Mouse (Mus musculus) neural tube, embryonic 15.5 days (tissue): ENCODE measurements around the gene Immt. TPM values are rescaled to one million over a fixed set of nuclear protein-coding genes. Genes with fewer than 3 reads are reported as not detected.
"Not testable (repeated sequence)": the region's sequence is repeated elsewhere in the genome, so short reads cannot be mapped to it uniquely, and the experiment has no call there.

Source experiments
- ATAC-seq: fragments of 200-750 bp; cut with Nextera tagmentation; 2 replicates; pipeline ENCODE4 v1.8.0; 2017; ENCODE audit warnings: mild to moderate bottlenecking, moderate TSS enrichment, moderate library complexity; ENCODE audit not compliant: low FRiP score
- H3K27ac ChIP-seq: fragments of 300-500 bp; sonication (generic); replicated peaks from 2 replicates; pipeline ENCODE4 v1.5.1; 2015; ENCODE audit warnings: mild to moderate bottlenecking, inconsistent platforms
- H3K27me3 ChIP-seq: fragments of 300-500 bp; sonication (generic); replicated peaks from 2 replicates; pipeline ENCODE4 v1.6.1; 2015; ENCODE audit warnings: inconsistent platforms
- H3K36me3 ChIP-seq: fragments of 300-500 bp; sonication (generic); 2 replicates; pipeline ENCODE4 v1.6.1; 2015; ENCODE audit warnings: inconsistent platforms
- H3K4me1 ChIP-seq: fragments of 300-500 bp; sonication (generic); 2 replicates; pipeline ENCODE4 v1.6.1; 2015; ENCODE audit warnings: inconsistent platforms
- H3K4me2 ChIP-seq: fragments of 300-500 bp; sonication (generic); 2 replicates; pipeline ENCODE4 v1.6.1; 2015; ENCODE audit warnings: inconsistent platforms, mild to moderate bottlenecking, moderate library complexity
- H3K4me3 ChIP-seq: fragments of 300-500 bp; sonication (generic); replicated peaks from 2 replicates; pipeline ENCODE4 v1.5.1; 2015; ENCODE audit warnings: mild to moderate bottlenecking, inconsistent platforms
- H3K9ac ChIP-seq: fragments of 300-500 bp; sonication (generic); replicated peaks from 2 replicates; pipeline ENCODE4 v1.6.1; 2015; ENCODE audit warnings: mild to moderate bottlenecking, inconsistent platforms
- H3K9me3 ChIP-seq: fragments of 300-500 bp; sonication (generic); replicated peaks from 2 replicates; pipeline ENCODE4 v1.6.1; 2016; ENCODE audit warnings: inconsistent platforms
- WGBS: fragments of 180-500 bp; shearing (Covaris S2); methylation state at CpG from one replicate; pipeline ENCODE4 v1.1.7; 2015; ENCODE audit warnings: mixed read lengths; 5-methylcytosine and 5-hydroxymethylcytosine counted together
- polyA plus RNA-seq: library from polyadenylated mRNA; unstranded; fragments of >200 nt; fragmentation: Nextera tagmentation; extraction: Ambion mirVana; gene quantifications from 2 replicates; pipeline ENCODE4 v1.2.1, GENCODE M21; 2015

Immt gene
- polyA plus RNA-seq, 1 experiment from 2014 or later = 160 TPM

DNA sequence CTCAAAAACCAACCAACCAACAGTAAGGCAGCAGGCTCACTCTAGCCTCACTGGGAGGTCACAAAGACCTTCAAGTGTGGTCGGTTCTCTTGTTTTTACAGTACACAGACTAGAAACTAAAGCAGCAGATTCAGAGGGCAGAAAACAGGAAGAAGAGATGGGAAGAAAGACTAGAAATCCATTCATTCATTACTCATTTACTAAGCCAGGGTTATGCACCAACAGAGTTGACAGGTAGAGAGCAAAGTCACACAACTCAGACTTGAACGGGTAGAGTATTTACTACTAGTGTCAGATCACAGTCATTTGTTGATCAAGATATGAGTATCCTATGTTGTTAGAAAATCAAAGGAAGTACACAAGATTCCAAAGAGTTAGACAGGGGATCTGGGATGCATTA is 18.3 kb upstream of the Immt start:
- Histone ChIP-seq H3K27me3 (no peaks in the 10 kb centered on the region), H3K4me2 (no peak overlapping the region), H3K9ac (no peak overlapping the region), H3K9me3 (no peaks in the 10 kb centered on the region), H3K4me3 (no peak overlapping the region), H3K27ac (no peak overlapping the region), H3K4me1 (no peaks in the 10 kb centered on the region), H3K36me3 (peaks cover 69% of the 10 kb centered on the region)
- 94% methylated on average over 2 of the region's 2 CpGs for WGBS
- no peak for ATAC-seq

DNA sequence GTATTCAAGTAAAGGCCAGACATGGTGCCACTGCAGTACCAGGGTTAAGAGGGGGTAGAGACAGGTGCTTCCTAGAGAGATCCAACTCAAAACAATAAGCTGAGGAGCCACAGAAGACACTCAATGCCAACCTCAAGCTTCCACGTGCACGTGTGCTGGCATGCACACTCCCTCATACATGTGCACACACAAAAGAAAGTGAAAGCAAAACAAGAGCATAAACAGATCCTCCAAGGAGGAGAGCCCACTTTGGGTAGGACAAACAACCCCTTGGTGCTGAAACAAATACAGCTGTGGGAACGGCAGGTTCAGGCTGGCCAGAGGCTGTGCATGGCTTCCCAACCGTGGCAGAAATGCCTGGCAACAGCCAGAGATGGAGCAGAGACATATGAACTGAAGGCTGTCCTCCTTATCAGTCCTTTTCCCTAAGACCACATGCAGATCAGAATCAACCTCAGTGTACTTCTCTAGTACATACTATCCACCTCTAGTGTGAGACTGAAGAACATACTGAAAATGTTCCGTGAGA is 11.3 kb upstream of the Immt start:
- H3K4me3 ChIP-seq = no peak overlapping the region
- H3K36me3 ChIP-seq = peaks cover 33% of the 10 kb centered on the region
- ATAC-seq = no peak
- H3K9me3 ChIP-seq = no peaks in the 10 kb centered on the region
- H3K4me1 ChIP-seq = peaks cover 14% of the 10 kb centered on the region
- WGBS = 90% methylated on average over 5 of the region's 5 CpGs
- no peak overlapping the region for H3K27ac ChIP-seq
- H3K9ac ChIP-seq = no peak overlapping the region
- no peak overlapping the region for H3K4me2 ChIP-seq
- no peaks in the 10 kb centered on the region for H3K27me3 ChIP-seq

DNA sequence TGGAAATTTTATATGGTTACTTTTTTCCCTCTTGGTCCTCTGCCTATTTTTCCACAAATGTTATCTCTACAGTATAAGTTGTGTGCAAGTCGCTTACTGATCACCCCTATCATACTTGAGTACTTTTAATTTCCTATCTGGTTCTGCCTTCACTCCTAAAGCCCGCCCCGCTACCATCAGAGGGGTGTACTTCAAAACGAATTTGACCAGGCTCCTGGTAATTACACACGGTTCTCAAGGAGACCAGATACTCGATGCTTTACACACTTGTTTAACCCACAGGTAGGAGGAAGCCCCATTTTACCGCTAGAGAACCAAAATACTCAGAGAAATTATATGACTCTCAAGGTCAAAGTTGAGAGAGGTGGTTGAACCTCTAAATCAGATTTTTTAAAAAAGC is 8.0 kb upstream of the Immt start:
- Histone ChIP-seq H3K4me2 (peak overlapping the region; percentile 78), H3K9me3 (no peaks in the 10 kb centered on the region), H3K27ac (no peak overlapping the region), H3K4me1 (peaks cover 14% of the 10 kb centered on the region), H3K27me3 (no peaks in the 10 kb centered on the region; the same call in 1 of the 2 replicates), H3K4me3 (peak overlapping the region; percentile 64), H3K9ac (peak overlapping the region; percentile 49), H3K36me3 (peaks cover 5% of the 10 kb centered on the region)
- peak; percentile 35 for ATAC-seq
- 2% methylated on average over 7 of the region's 7 CpGs for WGBS

DNA sequence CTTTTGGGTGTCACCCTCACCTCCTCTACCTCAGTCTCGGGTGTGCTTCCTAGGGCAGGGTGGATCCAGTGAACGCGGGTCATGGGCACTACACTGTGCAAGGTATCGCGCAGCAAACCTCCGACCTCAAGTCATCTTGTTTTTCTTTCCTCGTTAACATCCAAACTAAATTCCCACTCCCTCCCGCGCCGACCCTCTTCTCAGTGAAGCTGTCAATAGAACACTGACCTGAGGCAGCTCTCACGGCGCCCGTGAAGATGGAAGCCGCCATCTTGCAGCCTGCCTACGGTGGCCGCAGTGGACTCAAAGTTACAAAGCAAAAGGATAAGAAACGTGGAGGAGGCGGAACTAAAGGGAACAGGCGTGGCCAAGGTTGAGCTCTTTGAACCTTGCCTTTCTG is 7.6 kb upstream of the Immt start:
- Histone ChIP-seq H3K9me3 (no peaks in the 10 kb centered on the region), H3K4me3 (peak overlapping the region; percentile 64), H3K27me3 (no peaks in the 10 kb centered on the region; the same call in 1 of the 2 replicates), H3K27ac (peak overlapping the region; percentile 45; the same call in 1 of the 2 replicates), H3K4me2 (peak overlapping the region; percentile 78), H3K36me3 (0 out of 2 replicates have a peak, but pooled peaks cover under 1% of the 10 kb centered on the region), H3K9ac (peak overlapping the region; percentile 49), H3K4me1 (peaks cover 14% of the 10 kb centered on the region)
- peak; percentile 90 for ATAC-seq
- WGBS = 0% methylated on average over 19 of the region's 19 CpGs

DNA sequence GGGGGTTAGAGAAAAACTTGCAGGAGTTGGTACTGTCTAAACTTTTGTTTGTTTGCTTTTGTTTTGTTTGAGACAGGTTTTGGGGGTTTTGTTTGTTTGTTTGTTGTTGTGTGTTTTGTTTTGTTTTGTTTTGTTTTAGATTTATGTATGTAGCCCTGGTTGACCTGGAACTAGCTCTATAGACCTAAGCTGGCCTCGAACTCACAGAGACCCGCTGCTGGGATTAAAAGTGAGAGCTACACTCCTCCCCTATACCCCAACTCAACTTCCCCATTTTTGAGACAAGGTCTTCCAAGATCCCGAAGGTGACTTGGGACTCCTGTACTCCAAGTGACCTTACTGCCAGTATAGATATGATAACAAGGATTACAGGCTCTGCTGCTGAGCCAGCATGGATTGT is 7.2 kb upstream of the Immt start:
- Histone ChIP-seq H3K9me3 (no peaks in the 10 kb centered on the region), H3K4me2 (peak overlapping the region; percentile 78), H3K4me1 (peaks cover 14% of the 10 kb centered on the region), H3K27ac (no peak overlapping the region), H3K27me3 (no peaks in the 10 kb centered on the region; the same call in 1 of the 2 replicates), H3K4me3 (peak overlapping the region; percentile 64), H3K9ac (no peak overlapping the region), H3K36me3 (no peaks in the 10 kb centered on the region)
- WGBS = 37% methylated on average over 3 of the region's 3 CpGs
- ATAC-seq = peak; percentile 29; the same call in 1 of the 2 replicates

DNA sequence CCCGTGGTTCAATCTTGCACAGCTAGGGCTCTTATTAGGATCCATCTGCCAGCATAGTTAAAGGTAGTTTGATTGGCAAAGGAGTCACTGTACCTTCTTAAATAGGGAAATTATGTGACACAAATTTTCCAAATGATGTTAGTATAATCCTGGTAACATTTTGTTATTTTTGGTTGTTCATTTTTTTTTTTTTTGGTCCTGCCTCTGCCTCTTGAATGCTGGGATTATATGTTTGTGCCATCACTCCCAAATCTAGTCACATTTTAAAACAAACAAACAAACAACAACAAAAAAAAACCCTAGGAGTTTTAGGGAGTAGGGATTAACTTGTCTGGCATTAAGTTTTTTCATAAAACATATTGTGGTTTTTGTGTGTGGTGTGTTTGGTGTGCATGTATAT is 4.3 kb upstream of the Immt start, which contains the start of gene Mrpl35:
Gene Mrpl35 (minus strand): TSS at position 101 of the 400 bp plus-strand sequence.
- ATAC-seq = no peak
- peaks cover 18% of the 10 kb centered on the region for H3K4me1 ChIP-seq
- no peak within 1 kb of the TSS for H3K4me2 ChIP-seq
- no peaks in the 10 kb centered on the region for H3K9me3 ChIP-seq
- no peak within 1 kb of the TSS for H3K4me3 ChIP-seq
- WGBS = 29% methylated on average over 1 of the region's 1 CpGs
- H3K27ac ChIP-seq = no peak within 1 kb of the TSS
- H3K36me3 ChIP-seq = no peaks in the 10 kb centered on the region
- H3K9ac ChIP-seq = no peak within 1 kb of the TSS
- H3K27me3 ChIP-seq = no peaks in the 10 kb centered on the region; the same call in 1 of the 2 replicates

DNA sequence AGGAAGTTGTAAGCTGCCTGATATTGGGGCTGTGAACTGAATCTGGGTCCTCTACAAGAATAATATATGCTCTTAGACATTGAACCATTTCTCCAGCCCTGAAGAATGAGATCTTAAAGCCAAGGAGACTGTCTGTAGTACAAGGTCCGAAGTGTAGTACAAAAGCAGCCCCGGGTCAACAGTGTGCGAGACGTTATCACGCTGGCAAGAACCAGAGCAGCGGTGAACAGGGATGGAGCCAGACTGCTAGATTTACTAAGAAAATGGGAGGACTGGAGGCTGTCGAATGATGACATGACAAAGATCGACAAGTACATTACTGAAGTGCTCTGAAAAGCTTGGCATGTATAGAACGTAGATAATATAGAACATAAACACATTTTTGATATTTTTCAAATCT is 1.4 kb upstream of the Immt start:
- Histone ChIP-seq H3K4me1 (peaks cover 18% of the 10 kb centered on the region), H3K4me3 (no peak overlapping the region), H3K9ac (no peak overlapping the region), H3K27me3 (no peaks in the 10 kb centered on the region; the same call in 1 of the 2 replicates), H3K4me2 (no peak overlapping the region; the same call in 1 of the 2 replicates), H3K9me3 (no peaks in the 10 kb centered on the region), H3K27ac (no peak overlapping the region), H3K36me3 (peaks cover under 1% of the 10 kb centered on the region; the same call in 1 of the 2 replicates)
- no peak for ATAC-seq
- 88% methylated on average over 9 of the region's 9 CpGs for WGBS

DNA sequence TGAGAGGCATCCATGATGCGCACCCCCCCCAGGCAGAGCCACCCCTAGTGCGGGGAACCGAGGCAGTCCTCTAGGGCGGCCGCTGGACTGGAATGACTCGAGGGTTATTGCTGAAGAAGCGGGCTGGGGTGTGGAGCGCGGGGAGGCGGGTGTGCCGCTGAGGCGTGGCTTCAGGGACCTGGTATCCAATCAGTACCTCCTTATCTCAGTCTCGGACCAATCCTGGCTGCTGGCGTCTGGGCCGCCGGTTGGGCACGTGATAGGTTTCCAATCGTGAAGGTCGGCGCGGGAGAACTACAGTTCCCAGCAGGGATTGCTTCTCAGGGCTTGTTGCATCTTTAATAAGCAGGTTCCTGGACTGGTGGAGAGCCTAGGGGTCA is 440 bp downstream of the Immt start:
- Histone ChIP-seq H3K4me2 (peak overlapping the region; percentile 77), H3K4me3 (peak overlapping the region; percentile 99), H3K9ac (peak overlapping the region; percentile 85), H3K4me1 (peaks cover 18% of the 10 kb centered on the region), H3K36me3 (peaks cover 12% of the 10 kb centered on the region), H3K27ac (peak overlapping the region; percentile 97), H3K9me3 (no peaks in the 10 kb centered on the region), H3K27me3 (no peaks in the 10 kb centered on the region; the same call in 1 of the 2 replicates)
- peak; percentile 99 for ATAC-seq
- under 1% methylated on average over 21 of the region's 21 CpGs for WGBS

DNA sequence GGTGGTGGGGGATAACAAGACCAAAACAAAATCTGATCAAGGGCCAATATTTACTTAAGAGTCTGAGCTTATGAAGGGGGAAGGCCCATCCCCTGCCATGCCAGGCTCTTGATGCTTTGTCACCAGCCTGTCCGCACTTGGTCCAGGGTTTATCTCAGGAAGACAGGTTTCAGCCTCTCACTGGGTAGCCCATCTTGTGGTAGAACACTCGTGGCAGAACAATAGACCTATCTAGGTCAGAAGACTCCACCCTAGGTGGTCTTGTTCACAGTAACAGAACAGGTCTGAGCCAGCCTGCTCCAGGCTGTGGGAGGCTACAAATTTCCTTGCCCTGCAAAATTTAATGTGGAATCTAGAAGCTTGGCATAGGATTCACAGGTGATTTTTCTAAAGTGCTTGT is 5.7 kb downstream of the Immt start:
- no peak for ATAC-seq
- peaks cover 12% of the 10 kb centered on the region for H3K4me1 ChIP-seq
- no peaks in the 10 kb centered on the region for H3K27me3 ChIP-seq
- no peak overlapping the region for H3K4me2 ChIP-seq
- WGBS = 87% methylated on average over 2 of the region's 2 CpGs
- H3K4me3 ChIP-seq = no peak overlapping the region
- no peak overlapping the region for H3K27ac ChIP-seq
- H3K9me3 ChIP-seq = no peaks in the 10 kb centered on the region
- peaks cover 14% of the 10 kb centered on the region for H3K36me3 ChIP-seq
- no peak overlapping the region for H3K9ac ChIP-seq

DNA sequence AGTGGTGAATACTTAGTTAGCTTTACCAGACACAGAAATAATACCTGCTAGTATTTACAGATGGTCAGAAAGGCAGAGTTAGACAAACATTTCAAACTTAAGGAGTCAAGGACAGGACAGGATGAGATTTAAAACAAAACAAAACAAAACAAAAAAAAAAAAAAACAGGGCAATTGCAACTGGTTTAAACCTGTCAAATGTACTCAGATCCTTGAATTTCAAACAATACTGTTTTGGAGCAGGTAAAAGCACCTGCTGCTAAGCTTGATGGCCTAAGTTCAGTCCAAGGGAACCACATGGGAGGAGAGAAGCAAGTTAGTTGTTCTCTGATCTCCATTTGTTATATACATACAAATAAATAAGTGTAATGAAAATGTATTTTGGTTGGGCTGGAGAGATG is 8.7 kb downstream of the Immt start:
- Histone ChIP-seq H3K27ac (no peak overlapping the region), H3K4me2 (no peak overlapping the region), H3K4me3 (no peak overlapping the region), H3K36me3 (peaks cover 13% of the 10 kb centered on the region), H3K27me3 (no peaks in the 10 kb centered on the region), H3K9ac (no peak overlapping the region), H3K9me3 (no peaks in the 10 kb centered on the region), H3K4me1 (no peaks in the 10 kb centered on the region)
- ATAC-seq = no peak

DNA sequence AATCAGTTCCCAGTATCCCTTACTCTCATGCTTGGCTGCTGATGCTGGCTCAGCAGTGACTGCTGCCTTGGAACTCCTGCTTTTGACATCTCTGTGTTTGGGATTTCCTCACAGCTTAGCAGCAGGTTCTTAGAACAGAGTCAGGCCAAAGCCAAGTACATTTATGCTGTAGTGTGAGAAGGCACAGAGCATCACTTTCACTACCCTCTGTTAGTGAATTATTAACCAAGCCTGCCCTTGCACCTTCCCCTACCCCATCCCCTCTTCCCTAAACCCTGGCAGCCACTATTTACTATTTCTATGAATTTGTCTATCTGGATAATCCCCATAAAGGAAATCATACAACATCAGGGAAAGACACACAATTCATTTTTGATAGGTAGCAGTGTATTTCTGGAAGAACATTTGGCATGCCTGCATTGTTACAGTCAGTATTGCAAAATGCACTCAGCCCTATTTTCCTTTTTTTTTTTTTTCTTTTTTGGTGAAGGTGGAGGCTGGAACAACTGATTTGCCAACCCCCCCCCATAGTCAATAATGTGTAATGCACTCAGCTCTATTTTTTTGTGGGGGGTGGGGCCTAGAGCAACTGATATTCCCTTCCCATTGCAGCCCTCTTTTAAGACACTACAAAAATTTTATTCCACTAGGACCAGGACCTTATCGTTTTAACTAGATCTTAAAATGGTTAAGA is 9.6 kb downstream of the Immt start:
- H3K27me3 ChIP-seq = no peaks in the 10 kb centered on the region
- no peaks in the 10 kb centered on the region for H3K9me3 ChIP-seq
- H3K4me2 ChIP-seq = no peak overlapping the region
- H3K27ac ChIP-seq = no peak overlapping the region
- no peak overlapping the region for H3K4me3 ChIP-seq
- 98% methylated on average over 1 of the region's 1 CpGs for WGBS
- no peaks in the 10 kb centered on the region for H3K4me1 ChIP-seq
- no peak overlapping the region for H3K9ac ChIP-seq
- no peak for ATAC-seq
- H3K36me3 ChIP-seq = peaks cover 11% of the 10 kb centered on the region

DNA sequence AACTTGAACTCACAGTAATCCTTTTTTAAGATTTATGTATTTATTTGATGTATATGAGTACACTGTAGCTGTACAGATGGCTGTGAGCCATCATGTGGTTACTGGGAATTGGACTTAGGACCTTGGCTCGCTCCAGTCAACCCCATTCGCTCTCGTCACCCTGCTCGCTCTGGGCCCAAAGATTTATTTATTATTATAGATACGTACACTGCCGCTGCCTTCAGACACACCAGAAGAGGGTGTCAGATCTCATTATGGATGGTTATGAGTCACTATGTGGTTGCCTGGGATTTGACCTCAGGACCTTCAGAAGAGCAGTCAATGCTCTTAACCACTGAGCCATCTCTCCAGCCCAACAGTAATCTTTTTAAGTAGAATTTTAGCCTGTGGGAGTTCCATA is 15.8 kb downstream of the Immt start:
- H3K36me3 ChIP-seq = peaks cover 30% of the 10 kb centered on the region
- H3K4me3 ChIP-seq = not testable (repeated sequence)
- WGBS = 94% methylated on average over 6 of the region's 6 CpGs

More for the DNA sequence above, 15.8 kb downstream of the Immt start:
- not testable (repeated sequence) for H3K27me3 ChIP-seq, H3K27ac ChIP-seq, H3K9me3 ChIP-seq, H3K4me2 ChIP-seq, H3K4me1 ChIP-seq, ATAC-seq, H3K9ac ChIP-seq
